Mouse (Mus musculus): ENCODE measurements around the gene Mia3. TPM values are rescaled to one million over a fixed set of nuclear protein-coding genes. Genes with fewer than 3 reads are reported as not detected.
A peak's percentile ranks its signal among the peaks of the same experiment; 100 is the strongest.

The Mia3 gene
- 48.1 TPM for polyA plus RNA-seq (2012; fragmentation: generic; extraction: Trizol)

DNA sequence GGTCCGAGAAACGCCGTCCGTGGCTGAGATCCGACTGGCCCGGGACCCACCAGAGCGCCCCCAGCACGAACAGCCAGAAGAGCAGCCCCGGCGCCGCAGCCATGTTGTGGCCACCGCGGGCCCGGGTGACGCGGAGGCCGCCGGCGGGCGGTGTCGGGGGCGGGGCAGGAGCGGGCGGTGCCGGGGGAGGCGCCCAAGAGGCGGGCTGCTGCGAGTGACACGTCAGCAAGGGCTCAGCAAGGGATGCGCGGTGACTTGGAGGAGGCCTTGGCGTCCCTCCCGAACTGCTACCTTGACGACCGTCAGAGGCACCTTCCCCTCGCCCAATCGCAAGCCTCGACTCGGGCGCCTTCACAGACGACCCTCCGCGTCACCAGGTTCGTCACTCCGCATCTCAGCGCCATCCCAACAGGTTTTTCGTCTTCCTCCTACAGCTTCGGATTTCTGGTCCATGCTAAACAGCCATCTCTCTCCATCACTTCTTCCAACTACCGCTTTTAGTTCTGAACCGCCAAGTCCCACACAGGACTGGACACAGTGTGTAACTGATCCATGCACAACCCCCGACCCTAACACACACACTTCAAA lies at the start of gene Mia3:
Gene Mia3, minus strand, starts transcription at position 127 of the 588 bp plus-strand sequence.
- no peak for TF ChIP-seq CEBPB (IDR thresholded peaks at IDR 0.05; ENCODE audit: insufficient read depth, poor library complexity, severe bottlenecking)
- TF ChIP-seq REST (IDR thresholded peaks at IDR 0.05; ENCODE audit: insufficient read depth, insufficient read length) = no peak
- peak in 1 of 3 experiments; percentile 17 for TF ChIP-seq MYOD1 (IDR thresholded peaks at IDR 0.05; ENCODE audit: control insufficient read depth in 1 of 3, insufficient read length in 2 of 3, low read depth in 2 of 3)
- TF ChIP-seq TCF3 (IDR thresholded peaks at IDR 0.05; ENCODE audit: insufficient read length, low read depth) = no peak
- peak; percentile 80 for TF ChIP-seq POLR2AphosphoS2 (IDR thresholded peaks at IDR 0.05; ENCODE audit: insufficient read length, low read depth)
- TF ChIP-seq SRF (IDR thresholded peaks at IDR 0.05; ENCODE audit: control insufficient read depth, insufficient read length, low read depth) = peak; percentile 43
- TF ChIP-seq E2F4 (IDR thresholded peaks at IDR 0.05; ENCODE audit: insufficient read depth) = no peak
- peak in 1 of 3 experiments; percentile 13 for TF ChIP-seq MYOG (IDR thresholded peaks at IDR 0.05; ENCODE audit: control insufficient read depth in 1 of 3, insufficient read depth in 1 of 3, insufficient read length in 2 of 3, low read depth in 2 of 3)
- peak; percentile 91 for TF ChIP-seq POLR2A (IDR thresholded peaks at IDR 0.05; ENCODE audit: insufficient read length, low read depth)
- no peak for TF ChIP-seq USF1 (IDR thresholded peaks at IDR 0.05; ENCODE audit: low read depth)
- TF ChIP-seq MAX (IDR thresholded peaks at IDR 0.05; ENCODE audit: low read depth) = no peak
- TF ChIP-seq TCF12 (IDR thresholded peaks at IDR 0.05; ENCODE audit: insufficient read depth, poor library complexity, severe bottlenecking) = no peak
- Histone ChIP-seq H3K36me3 (ENCODE audit: control insufficient read depth, insufficient read depth) (peaks cover 1% of the 10 kb centered on the region), H3K4me3 (peak within 1 kb of the TSS; percentile 69), H3K4me2 (ENCODE audit: low read depth) (peak within 1 kb of the TSS; percentile 91), H3K79me2 (ENCODE audit: control insufficient read depth, insufficient read depth) (peaks cover 21% of the 10 kb centered on the region), H3K27me3 (ENCODE audit: control insufficient read depth, insufficient read depth, insufficient read length) (no peaks in the 10 kb centered on the region), H3ac (ENCODE audit: control insufficient read depth, insufficient read length) (peak within 1 kb of the TSS; percentile 40)

DNA sequence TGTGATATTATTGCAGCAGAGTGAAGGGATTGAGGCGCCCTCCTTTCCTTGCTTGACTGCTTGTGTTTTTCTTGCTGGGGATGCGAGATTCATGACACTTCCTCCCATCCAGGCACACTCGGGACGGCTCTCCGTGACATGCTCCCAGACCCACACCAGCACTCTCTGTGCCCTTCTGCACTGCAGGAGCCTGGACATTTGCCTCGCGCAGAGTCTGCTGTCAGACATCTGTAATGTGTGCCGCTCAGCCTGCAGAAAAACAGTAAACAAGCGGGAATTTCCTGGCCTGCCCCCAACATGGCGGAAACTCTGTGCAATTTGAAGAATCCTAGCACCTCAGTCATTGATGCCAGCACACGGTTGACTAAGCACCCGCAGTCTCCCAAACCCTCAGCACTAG lies 48.5 kb upstream of the Mia3 start, which contains the start of gene Hhipl2:
Gene Hhipl2, plus strand, starts transcription at position 343 of the 400 bp plus-strand sequence.
- Histone ChIP-seq H3K4me3 (no peak within 1 kb of the TSS), H3K36me3 (ENCODE audit: control insufficient read depth, insufficient read depth) (no peaks in the 10 kb centered on the region), H3ac (ENCODE audit: control insufficient read depth, insufficient read length) (no peak within 1 kb of the TSS), H3K4me2 (ENCODE audit: low read depth) (no peak within 1 kb of the TSS), H3K27me3 (ENCODE audit: control insufficient read depth, insufficient read depth, insufficient read length) (no peaks in the 10 kb centered on the region), H3K79me2 (ENCODE audit: control insufficient read depth, insufficient read depth) (no peaks in the 10 kb centered on the region)
- TF ChIP-seq TCF3 (IDR thresholded peaks at IDR 0.05; ENCODE audit: insufficient read length, low read depth) = no peak
- TF ChIP-seq POLR2AphosphoS2 (IDR thresholded peaks at IDR 0.05; ENCODE audit: insufficient read length, low read depth) = no peak
- no peak for TF ChIP-seq MYOG (IDR thresholded peaks at IDR 0.05; ENCODE audit: control insufficient read depth in 1 of 3, insufficient read depth in 1 of 3, insufficient read length in 2 of 3, low read depth in 2 of 3)
- TF ChIP-seq USF1 (IDR thresholded peaks at IDR 0.05; ENCODE audit: low read depth) = no peak
- TF ChIP-seq REST (IDR thresholded peaks at IDR 0.05; ENCODE audit: insufficient read depth, insufficient read length) = no peak
- no peak for TF ChIP-seq E2F4 (IDR thresholded peaks at IDR 0.05; ENCODE audit: insufficient read depth)
- no peak for TF ChIP-seq POLR2A (IDR thresholded peaks at IDR 0.05; ENCODE audit: insufficient read length, low read depth)
- TF ChIP-seq MYOD1 (IDR thresholded peaks at IDR 0.05; ENCODE audit: control insufficient read depth in 1 of 3, insufficient read length in 2 of 3, low read depth in 2 of 3) = no peak
- no peak for TF ChIP-seq SRF (IDR thresholded peaks at IDR 0.05; ENCODE audit: control insufficient read depth, insufficient read length, low read depth)
- TF ChIP-seq TCF12 (IDR thresholded peaks at IDR 0.05; ENCODE audit: insufficient read depth, poor library complexity, severe bottlenecking) = no peak
- no peak for TF ChIP-seq CEBPB (IDR thresholded peaks at IDR 0.05; ENCODE audit: insufficient read depth, poor library complexity, severe bottlenecking)
- TF ChIP-seq MAX (IDR thresholded peaks at IDR 0.05; ENCODE audit: low read depth) = no peak

DNA sequence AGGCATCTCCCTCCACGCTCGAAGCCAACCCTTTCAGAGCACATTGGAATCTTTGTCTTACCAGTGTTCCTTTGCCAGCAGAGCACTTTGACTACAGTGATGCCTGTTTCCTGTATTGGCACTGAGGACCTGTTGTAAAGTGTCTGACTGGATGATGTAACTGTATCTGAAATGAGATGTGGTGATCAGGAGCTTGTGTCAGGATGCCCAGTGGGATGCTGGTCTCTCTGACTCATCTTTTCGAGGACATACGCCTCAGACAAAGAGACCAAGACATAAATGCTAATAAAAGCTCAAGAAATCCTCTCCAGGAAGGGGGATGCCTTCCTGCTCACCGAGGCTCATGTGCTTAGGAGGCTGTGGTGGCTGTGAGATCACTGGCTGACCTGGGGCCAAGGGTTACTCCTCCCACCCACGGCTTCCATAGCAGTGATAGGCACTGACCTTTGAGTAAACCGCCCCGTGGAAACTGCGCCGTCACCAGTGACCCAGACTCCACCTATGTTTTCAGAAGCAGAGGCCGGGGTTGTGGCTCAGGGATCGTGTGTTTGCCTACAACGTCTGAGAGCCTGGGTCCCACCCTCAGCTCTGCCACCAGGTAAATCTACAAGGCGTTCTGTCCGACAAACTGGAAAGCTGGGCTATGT lies 44.9 kb upstream of the Mia3 start:
- no peak overlapping the region for H3K4me2 ChIP-seq (ENCODE audit: low read depth)
- H3K79me2 ChIP-seq (ENCODE audit: control insufficient read depth, insufficient read depth) = no peaks in the 10 kb centered on the region
- H3ac ChIP-seq (ENCODE audit: control insufficient read depth, insufficient read length) = no peak overlapping the region
- H3K36me3 ChIP-seq (ENCODE audit: control insufficient read depth, insufficient read depth) = peaks cover 4% of the 10 kb centered on the region
- no peak for TF ChIP-seq REST (IDR thresholded peaks at IDR 0.05; ENCODE audit: insufficient read depth, insufficient read length)
- TF ChIP-seq POLR2AphosphoS2 (IDR thresholded peaks at IDR 0.05; ENCODE audit: insufficient read length, low read depth) = peak; percentile 41
- H3K4me3 ChIP-seq = no peak overlapping the region
- no peaks in the 10 kb centered on the region for H3K27me3 ChIP-seq (ENCODE audit: control insufficient read depth, insufficient read depth, insufficient read length)

DNA sequence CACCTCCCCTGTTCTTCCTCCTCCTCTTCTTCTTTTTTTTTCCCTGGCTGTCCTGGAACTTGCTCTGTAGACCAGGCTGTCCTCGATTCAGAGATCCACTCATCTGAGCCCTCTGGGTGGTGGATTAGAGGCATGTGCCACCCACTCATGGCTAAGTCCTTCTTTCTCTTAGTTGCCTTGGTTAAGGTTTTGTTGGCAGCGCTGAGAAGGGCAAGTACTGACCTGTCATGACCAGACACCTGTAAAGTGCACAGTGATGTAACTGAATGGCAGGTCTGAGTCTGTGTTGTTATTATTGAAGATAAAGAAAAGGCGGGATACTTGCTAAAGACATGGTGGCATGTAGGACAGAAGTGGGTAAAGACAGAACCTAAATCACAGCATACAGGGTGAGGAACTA lies 34.0 kb upstream of the Mia3 start:
- no peak overlapping the region for H3K4me3 ChIP-seq
- no peak overlapping the region for H3ac ChIP-seq (ENCODE audit: control insufficient read depth, insufficient read length)
- H3K36me3 ChIP-seq (ENCODE audit: control insufficient read depth, insufficient read depth) = peaks cover 36% of the 10 kb centered on the region
- TF ChIP-seq MAX (IDR thresholded peaks at IDR 0.05; ENCODE audit: low read depth) (no peak), SRF (IDR thresholded peaks at IDR 0.05; ENCODE audit: control insufficient read depth, insufficient read length, low read depth) (no peak), USF1 (IDR thresholded peaks at IDR 0.05; ENCODE audit: low read depth) (no peak), REST (IDR thresholded peaks at IDR 0.05; ENCODE audit: insufficient read depth, insufficient read length) (no peak), POLR2AphosphoS2 (IDR thresholded peaks at IDR 0.05; ENCODE audit: insufficient read length, low read depth) (no peak), TCF12 (IDR thresholded peaks at IDR 0.05; ENCODE audit: insufficient read depth, poor library complexity, severe bottlenecking) (no peak), MYOG (IDR thresholded peaks at IDR 0.05; ENCODE audit: control insufficient read depth in 1 of 3, insufficient read depth in 1 of 3, insufficient read length in 2 of 3, low read depth in 2 of 3) (no peak), TCF3 (IDR thresholded peaks at IDR 0.05; ENCODE audit: insufficient read length, low read depth) (no peak), POLR2A (IDR thresholded peaks at IDR 0.05; ENCODE audit: insufficient read length, low read depth) (no peak)
- H3K27me3 ChIP-seq (ENCODE audit: control insufficient read depth, insufficient read depth, insufficient read length) = no peaks in the 10 kb centered on the region
- no peaks in the 10 kb centered on the region for H3K79me2 ChIP-seq (ENCODE audit: control insufficient read depth, insufficient read depth)
- H3K4me2 ChIP-seq (ENCODE audit: low read depth) = no peak overlapping the region

All from myocyte (in vitro differentiated cells).